Mouse (Mus musculus): ENCODE measurements around the gene Keap1. TPM values are rescaled to one million over a fixed set of nuclear protein-coding genes. Genes with fewer than 3 reads are reported as not detected.
"Not testable (repeated sequence)": the region's sequence is repeated elsewhere in the genome, so short reads cannot be mapped to it uniquely, and the experiment has no call there.

The Keap1 gene
- polyA plus RNA-seq, 1 experiment: 42.8 TPM

DNA sequence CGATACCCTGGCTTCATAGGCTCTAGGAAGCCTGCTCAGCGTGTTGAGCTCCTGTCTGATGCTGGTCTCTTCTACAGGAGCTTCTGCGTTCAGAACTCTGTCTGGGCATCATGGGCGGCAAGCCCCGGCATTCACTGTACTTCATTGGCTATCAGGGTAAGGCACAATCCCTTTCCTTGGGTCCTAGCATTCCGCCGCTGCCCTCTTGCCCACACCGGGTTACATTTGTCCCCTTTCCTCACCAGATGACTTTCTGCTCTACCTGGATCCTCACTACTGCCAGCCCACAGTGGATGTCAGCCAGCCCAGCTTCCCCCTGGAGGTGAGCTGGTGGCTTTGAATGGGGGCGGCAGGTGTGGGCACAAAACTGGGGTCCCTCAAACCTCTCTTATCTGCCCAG, 33.2 kb upstream of the Keap1 start:
- Histone ChIP-seq H3K27me3 (replicated peaks; ENCODE audit: control insufficient read depth, insufficient read depth, low read length) (no peaks in the 10 kb centered on the region), H3K4me1 (ENCODE audit: control insufficient read depth, insufficient read depth, low read length) (no peaks in the 10 kb centered on the region), H3K4me3 (ENCODE audit: insufficient read depth, low read depth, low read length) (no peak overlapping the region), H3K36me3 (ENCODE audit: control insufficient read depth, insufficient read depth, low read length) (peaks cover 8% of the 10 kb centered on the region), H3K27ac (ENCODE audit: insufficient read depth, low read depth, low read length) (no peak overlapping the region)
- TF ChIP-seq CTCF (conservative IDR thresholded peaks at IDR 0.05; ENCODE audit: insufficient read depth, insufficient read length, low read depth, low read length): no peak
- TF ChIP-seq POLR2A (IDR thresholded peaks at IDR 0.05; ENCODE audit: low read depth, low read length): no peak
- no peak for DNase-seq
- WGBS: 90% methylated on average over 9 of the region's 9 CpGs

DNA sequence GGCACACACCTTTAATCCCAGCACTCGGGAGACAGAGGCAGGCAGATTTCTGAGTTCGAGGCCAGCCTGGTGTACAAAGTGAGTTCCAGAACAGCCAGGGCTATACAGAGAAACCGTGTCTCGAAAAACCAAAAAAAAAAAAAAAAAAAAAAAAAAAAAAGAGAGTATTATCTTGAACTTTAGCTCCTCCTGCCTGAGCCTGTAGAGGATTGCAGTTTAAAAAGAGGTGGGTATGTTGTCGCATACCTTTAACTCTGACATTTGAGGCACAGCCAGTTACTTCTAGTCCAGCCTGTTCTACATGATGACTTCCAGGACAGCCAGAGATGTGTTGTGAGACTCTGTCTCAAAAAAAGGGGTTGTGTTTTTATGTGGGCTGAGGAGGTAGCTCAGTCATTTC, 30.4 kb upstream of the Keap1 start:
- not testable (repeated sequence) for H3K4me1 ChIP-seq (ENCODE audit: control insufficient read depth, insufficient read depth, low read length); H3K27ac ChIP-seq (ENCODE audit: insufficient read depth, low read depth, low read length); H3K4me3 ChIP-seq (ENCODE audit: insufficient read depth, low read depth, low read length); H3K36me3 ChIP-seq (ENCODE audit: control insufficient read depth, insufficient read depth, low read length); H3K27me3 ChIP-seq (replicated peaks; ENCODE audit: control insufficient read depth, insufficient read depth, low read length); DNase-seq
- WGBS: 66% methylated on average over 5 of the region's 5 CpGs

DNA sequence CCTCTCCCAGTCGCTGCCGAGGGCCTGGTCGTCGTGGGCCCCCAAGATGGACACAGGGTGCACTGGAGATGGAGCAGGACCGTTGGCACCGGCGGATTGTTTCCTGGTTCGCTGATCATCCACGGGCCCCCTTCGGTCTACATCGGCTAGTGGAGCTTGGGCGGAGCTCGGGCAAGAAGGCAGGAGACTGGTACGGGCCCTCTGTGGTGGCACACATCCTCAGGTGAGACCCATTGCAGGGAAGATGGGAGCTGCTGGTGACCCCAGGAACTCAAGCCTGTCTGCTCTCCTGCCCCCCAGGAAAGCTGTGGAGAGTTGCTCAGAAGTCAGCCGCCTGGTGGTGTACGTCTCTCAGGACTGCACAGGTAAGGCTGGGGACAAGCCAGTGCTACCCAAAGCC, 29.1 kb upstream of the Keap1 start:
- H3K36me3 ChIP-seq (ENCODE audit: control insufficient read depth, insufficient read depth, low read length): peaks cover 8% of the 10 kb centered on the region

DNA sequence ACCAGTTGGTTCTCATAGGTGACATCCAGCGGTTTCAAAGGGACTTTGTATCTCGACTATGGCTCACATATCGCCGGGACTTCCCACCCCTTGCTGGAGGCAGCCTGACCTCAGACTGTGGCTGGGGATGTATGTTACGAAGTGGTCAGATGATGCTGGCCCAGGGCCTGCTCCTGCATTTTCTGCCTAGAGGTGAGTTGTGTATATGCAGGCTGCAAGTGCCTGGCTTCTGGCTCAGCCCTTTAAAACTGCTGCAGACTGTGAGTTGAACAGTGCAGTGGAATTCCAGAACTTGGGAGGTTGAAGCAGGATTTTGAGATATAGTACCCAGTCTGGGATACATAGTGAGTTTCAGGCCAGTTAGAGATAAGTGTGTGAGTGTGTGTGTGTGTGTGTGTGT, 27.7 kb upstream of the Keap1 start:
- H3K4me1 ChIP-seq (ENCODE audit: control insufficient read depth, insufficient read depth, low read length): peaks cover 9% of the 10 kb centered on the region; the same call in 1 of the 2 replicates
- TF ChIP-seq CTCF (conservative IDR thresholded peaks at IDR 0.05; ENCODE audit: insufficient read depth, insufficient read length, low read depth, low read length): no peak
- TF ChIP-seq POLR2A (IDR thresholded peaks at IDR 0.05; ENCODE audit: low read depth, low read length): no peak
- H3K27me3 ChIP-seq (replicated peaks; ENCODE audit: control insufficient read depth, insufficient read depth, low read length): no peaks in the 10 kb centered on the region
- DNase-seq: no peak
- H3K4me3 ChIP-seq (ENCODE audit: insufficient read depth, low read depth, low read length): 0 out of 2 replicates have a peak overlapping the region, but pooled peaks have one; percentile 1
- H3K36me3 ChIP-seq (ENCODE audit: control insufficient read depth, insufficient read depth, low read length): peaks cover 5% of the 10 kb centered on the region
- no peak overlapping the region for H3K27ac ChIP-seq (ENCODE audit: insufficient read depth, low read depth, low read length)
- 68% methylated on average over 5 of the region's 5 CpGs for WGBS

More for the DNA sequence above, 29.1 kb upstream of the Keap1 start:
- Histone ChIP-seq H3K4me1 (ENCODE audit: control insufficient read depth, insufficient read depth, low read length) (peaks cover 9% of the 10 kb centered on the region; the same call in 1 of the 2 replicates), H3K4me3 (ENCODE audit: insufficient read depth, low read depth, low read length) (no peak overlapping the region), H3K27ac (ENCODE audit: insufficient read depth, low read depth, low read length) (no peak overlapping the region), H3K27me3 (replicated peaks; ENCODE audit: control insufficient read depth, insufficient read depth, low read length) (no peaks in the 10 kb centered on the region)
- no peak for DNase-seq
- WGBS: 82% methylated on average over 16 of the region's 16 CpGs
- no peak for TF ChIP-seq POLR2A (IDR thresholded peaks at IDR 0.05; ENCODE audit: low read depth, low read length)
- TF ChIP-seq CTCF (conservative IDR thresholded peaks at IDR 0.05; ENCODE audit: insufficient read depth, insufficient read length, low read depth, low read length): no peak

DNA sequence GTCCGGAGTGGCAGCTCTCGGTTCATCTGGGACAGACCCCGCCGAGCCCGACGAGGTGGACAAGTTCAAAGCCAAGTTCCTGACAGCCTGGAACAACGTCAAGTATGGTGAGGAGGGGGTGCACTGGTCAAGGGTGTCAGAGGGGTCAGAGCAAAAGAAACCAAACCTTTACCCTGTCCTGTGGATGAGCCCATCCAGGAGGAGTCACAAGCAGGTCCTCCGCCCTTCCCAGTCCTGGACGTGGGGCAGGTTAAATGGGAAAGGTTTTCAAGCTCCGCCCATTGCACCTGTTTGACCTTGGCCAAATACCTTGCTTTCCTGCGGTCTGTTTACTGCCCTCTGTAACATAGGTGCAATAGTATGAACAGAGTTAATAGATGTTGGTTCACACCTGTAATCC, 26.4 kb upstream of the Keap1 start:
- TF ChIP-seq CTCF (conservative IDR thresholded peaks at IDR 0.05; ENCODE audit: insufficient read depth, insufficient read length, low read depth, low read length) (no peak), POLR2A (IDR thresholded peaks at IDR 0.05; ENCODE audit: low read depth, low read length) (peak; percentile 40)
- DNase-seq: peak; percentile 85
- peak overlapping the region; percentile 97 for H3K27ac ChIP-seq (ENCODE audit: insufficient read depth, low read depth, low read length)
- 4% methylated on average over 11 of the region's 11 CpGs for WGBS
- H3K27me3 ChIP-seq (replicated peaks; ENCODE audit: control insufficient read depth, insufficient read depth, low read length): no peaks in the 10 kb centered on the region
- H3K36me3 ChIP-seq (ENCODE audit: control insufficient read depth, insufficient read depth, low read length): peaks cover 5% of the 10 kb centered on the region
- H3K4me1 ChIP-seq (ENCODE audit: control insufficient read depth, insufficient read depth, low read length): peaks cover 9% of the 10 kb centered on the region; the same call in 1 of the 2 replicates
- H3K4me3 ChIP-seq (ENCODE audit: insufficient read depth, low read depth, low read length): peak overlapping the region; percentile 97

DNA sequence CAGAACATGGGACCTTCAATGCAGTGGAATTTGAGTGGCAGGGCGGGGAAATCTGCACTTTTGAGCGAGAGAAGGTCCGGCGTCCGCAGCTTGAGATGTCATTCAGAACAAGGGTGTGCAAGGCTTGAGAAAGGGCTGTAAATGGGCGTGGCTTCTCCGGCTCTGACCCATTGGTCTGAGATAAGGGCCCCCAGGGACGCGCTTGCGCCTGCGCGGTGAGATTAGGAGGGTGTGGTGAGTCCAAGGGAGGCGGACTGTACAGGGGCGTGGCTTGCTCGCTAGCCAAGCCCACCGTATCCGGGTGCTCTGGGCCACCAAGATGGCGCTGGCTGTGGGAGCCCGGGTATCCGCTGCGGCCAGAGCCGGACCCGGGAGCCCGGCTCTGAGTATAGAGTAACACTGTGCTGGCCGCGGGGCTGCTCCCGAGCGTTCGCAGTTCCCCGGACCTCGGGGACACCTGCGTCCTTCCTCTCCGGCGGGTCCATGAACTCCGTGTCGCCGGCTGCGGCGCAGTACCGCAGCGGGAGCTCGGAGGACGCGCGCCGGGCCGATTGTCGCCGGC, 25.9 kb upstream of the Keap1 start, which contains the start of gene Atg4d:
Gene Atg4d (plus strand): TSS at position 294 of the 562 bp plus-strand sequence.
- TF ChIP-seq POLR2A (IDR thresholded peaks at IDR 0.05; ENCODE audit: low read depth, low read length) (no peak), CTCF (conservative IDR thresholded peaks at IDR 0.05; ENCODE audit: insufficient read depth, insufficient read length, low read depth, low read length) (no peak)
- peaks cover 3% of the 10 kb centered on the region for H3K36me3 ChIP-seq (ENCODE audit: control insufficient read depth, insufficient read depth, low read length)
- WGBS: 0% methylated on average over 49 of the region's 49 CpGs
- H3K4me1 ChIP-seq (ENCODE audit: control insufficient read depth, insufficient read depth, low read length): peaks cover 9% of the 10 kb centered on the region; the same call in 1 of the 2 replicates
- peak within 1 kb of the TSS; percentile 97 for H3K27ac ChIP-seq (ENCODE audit: insufficient read depth, low read depth, low read length)
- no peaks in the 10 kb centered on the region for H3K27me3 ChIP-seq (replicated peaks; ENCODE audit: control insufficient read depth, insufficient read depth, low read length)
- H3K4me3 ChIP-seq (ENCODE audit: insufficient read depth, low read depth, low read length): peak within 1 kb of the TSS; percentile 97
- peak; percentile 99 for DNase-seq

DNA sequence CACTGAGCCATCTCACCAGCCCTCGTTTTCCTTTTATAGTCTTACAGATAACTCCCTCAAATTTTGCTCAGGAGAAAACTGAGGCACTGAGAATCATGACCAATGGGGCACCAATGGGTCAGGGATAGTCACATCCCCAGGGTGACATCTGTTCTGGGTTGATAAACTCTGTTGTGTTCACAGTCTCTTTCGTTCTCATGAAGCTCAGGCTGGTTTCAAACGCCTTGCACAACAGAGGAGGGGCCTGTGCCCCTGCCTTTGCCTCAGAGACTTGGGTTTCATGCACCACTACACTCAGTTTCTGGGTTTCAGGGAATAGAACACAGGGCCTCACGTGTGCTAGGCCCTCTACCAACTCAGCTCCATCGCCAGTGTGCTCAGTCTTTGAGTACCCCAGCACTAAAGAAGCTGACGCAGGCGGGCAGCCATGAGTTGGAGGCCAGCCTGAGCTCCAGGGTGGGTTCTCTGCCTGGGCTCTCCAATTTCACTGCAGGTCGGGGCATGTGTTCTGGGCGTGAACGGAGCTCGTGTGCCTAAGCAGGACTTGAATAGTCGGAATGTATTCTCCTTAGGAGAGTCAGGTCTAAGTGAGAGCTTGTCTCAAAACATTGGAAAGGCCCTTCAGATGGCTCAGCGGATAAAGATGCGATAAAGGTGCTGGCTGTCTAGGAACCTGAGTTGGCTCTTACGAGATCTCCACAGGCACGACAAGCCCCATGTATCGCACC, 25.3 kb upstream of the Keap1 start:
- WGBS: 26% methylated on average over 17 of the region's 17 CpGs
- H3K27ac ChIP-seq (ENCODE audit: insufficient read depth, low read depth, low read length): no peak overlapping the region
- no peaks in the 10 kb centered on the region for H3K27me3 ChIP-seq (replicated peaks; ENCODE audit: control insufficient read depth, insufficient read depth, low read length)
- peak overlapping the region; percentile 49 for H3K4me3 ChIP-seq (ENCODE audit: insufficient read depth, low read depth, low read length)
- peaks cover 3% of the 10 kb centered on the region; the same call in 1 of the 2 replicates for H3K36me3 ChIP-seq (ENCODE audit: control insufficient read depth, insufficient read depth, low read length)
- peaks cover 9% of the 10 kb centered on the region; the same call in 1 of the 2 replicates for H3K4me1 ChIP-seq (ENCODE audit: control insufficient read depth, insufficient read depth, low read length)
- DNase-seq: no peak
- no peak for TF ChIP-seq CTCF (conservative IDR thresholded peaks at IDR 0.05; ENCODE audit: insufficient read depth, insufficient read length, low read depth, low read length)
- TF ChIP-seq POLR2A (IDR thresholded peaks at IDR 0.05; ENCODE audit: low read depth, low read length): no peak
